Mouse (Mus musculus) gastrocnemius, adult 18-20 months (tissue): ENCODE results near the gene Itgb8. TPM values are rescaled to one million over a fixed set of nuclear protein-coding genes. Genes with fewer than 3 reads are reported as not detected.

Source experiments
- DNase-seq: peaks from one replicate; pipeline ENCODE4 v3.0.0; 2021; ENCODE audit warnings: low spot score
- total RNA-seq, 2 experiments: library from RNA; stranded (reverse); gene quantifications; 2 replicates each; pipeline ENCODE4 v1.2.3; 2021

The Itgb8 gene
- total RNA-seq, 2 experiments from 2014 or later = 0.32 to 0.50 TPM

DNA sequence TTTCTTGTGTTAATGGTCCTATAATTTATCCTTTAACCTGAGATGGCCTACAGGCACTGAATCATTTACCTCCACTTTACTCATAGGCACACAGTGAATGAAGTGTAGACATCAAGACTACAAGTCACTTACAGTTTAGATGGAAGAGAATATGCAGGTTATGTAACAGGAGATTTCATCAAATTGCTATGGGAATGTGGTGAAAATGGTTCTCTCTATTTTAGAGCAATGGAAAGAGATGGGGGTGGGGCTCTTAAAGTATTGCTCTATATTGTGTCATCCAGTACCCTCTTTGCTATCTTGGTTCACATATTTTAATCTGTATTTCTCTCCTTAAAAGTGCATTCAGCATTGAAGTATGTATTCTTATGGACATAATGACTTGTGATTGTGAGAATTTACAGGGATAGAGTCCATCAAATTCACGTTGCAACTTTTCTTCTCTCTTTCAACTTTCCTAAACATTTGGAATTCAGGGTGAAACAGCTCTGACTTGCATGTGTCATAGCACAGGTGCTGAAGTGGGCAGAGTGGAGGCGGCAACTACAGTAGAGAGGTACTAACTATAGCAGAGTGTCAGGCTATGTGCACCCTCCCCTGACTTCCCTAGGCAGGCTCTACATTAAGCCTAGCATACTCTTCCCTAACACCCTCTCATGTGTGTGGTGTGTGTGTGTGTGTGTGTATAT is 29.1 kb downstream of the Itgb8 start:
- no peak for DNase-seq

- DNase-seq = no peak
These were observed 31.2 kb downstream of the Itgb8 start for GRCm38 (mm10) chr12:119207464-119207801.

DNA sequence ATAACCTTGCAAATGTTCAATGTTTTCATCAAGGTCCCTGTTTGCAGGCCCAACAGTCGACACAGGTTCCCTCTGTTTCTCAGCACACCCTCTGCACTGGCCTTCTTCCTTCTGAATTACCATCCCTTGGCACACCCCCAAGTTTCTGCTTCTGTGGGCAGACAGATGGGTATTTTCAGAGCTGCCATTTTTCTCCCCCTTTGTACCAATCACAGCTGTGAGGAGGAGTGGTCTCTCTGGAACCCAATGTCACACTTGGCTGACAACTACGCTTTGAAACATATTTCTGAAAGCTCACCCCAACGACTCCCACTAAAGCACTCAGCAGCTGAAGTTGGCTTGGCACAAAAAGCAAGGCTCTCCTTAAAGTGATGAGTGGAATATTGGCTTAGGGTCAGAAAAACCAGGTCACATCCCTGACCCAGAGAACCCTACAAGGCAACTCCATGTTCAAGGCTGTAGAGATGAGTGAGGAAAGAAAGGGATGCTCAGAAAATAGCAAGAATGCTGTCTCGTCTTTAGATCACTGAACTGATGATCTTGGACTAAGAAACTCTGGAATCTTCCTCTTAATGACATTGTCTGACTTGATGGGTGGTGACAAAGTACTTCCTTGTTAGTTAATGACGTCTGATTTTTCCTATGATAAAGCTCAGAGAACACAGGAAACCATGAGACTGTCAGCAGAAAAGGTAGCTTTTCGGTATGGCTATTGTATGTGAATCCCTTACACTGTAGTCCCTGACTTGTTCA is 31.7 kb downstream of the Itgb8 start:
- DNase-seq = no peak

- no peak for DNase-seq
These were observed 34.2 kb downstream of the Itgb8 start for GRCm38 (mm10) chr12:119204411-119204810.

- no peak for DNase-seq
These were observed 35.8 kb downstream of the Itgb8 start for GRCm38 (mm10) chr12:119202766-119203165.

DNA sequence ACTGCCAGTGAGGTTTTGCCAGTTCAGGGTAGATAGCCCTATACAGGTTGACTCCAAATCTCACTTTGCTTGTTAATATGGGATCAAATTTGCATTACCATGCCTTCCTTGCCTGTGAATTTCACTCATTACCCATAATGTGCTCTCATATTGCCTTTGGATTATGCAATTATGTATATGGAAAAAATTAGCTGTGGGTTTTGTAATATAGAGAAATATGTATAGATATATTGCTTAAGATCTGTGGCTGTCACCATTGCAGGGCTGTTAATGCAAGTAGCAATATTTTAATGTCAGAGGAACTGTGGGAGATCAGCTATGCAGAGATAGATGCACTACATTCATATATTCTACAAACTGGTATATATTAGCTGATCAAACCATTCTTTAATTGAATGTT is 43.5 kb downstream of the Itgb8 start:
- DNase-seq = no peak

- no peak for DNase-seq
These were observed 48.8 kb downstream of the Itgb8 start for GRCm38 (mm10) chr12:119189814-119190213.

GRCm38 (mm10) chr12:119185441-119185840 is 53.2 kb downstream of the Itgb8 start:
- no peak for DNase-seq

DNA sequence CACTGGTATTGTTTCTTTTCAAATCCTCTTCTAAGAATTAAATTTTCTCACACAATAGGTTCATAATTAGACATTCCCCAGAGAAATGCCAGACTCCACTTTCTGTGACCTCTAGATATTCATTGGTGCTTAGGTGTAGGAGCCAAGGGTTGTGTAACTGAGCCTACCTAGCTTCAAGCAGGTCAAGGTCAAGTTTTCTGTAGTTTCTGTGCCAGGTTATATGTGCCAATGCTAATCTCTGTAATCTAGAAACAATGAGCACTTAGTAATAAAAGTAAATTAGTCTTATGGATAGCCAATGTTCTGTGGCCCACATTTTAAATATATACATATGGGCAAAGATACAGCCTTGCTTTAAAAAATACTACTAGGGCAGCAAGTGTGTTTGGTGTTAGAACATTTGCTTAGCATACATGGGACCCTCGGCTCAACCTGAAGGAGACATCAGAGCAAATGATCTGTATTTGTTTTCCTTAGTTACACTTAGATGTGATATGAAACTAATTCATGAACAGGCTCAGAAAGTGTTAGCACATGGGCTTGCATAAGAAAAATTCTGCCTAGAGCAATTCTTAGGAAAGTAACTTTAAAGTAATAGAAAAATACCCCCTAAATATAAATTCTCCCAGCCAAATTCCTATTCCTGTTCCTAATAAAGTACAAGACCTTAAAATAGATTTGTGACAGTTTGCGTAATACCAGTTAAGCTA is 56.2 kb downstream of the Itgb8 start:
- no peak for DNase-seq

DNA sequence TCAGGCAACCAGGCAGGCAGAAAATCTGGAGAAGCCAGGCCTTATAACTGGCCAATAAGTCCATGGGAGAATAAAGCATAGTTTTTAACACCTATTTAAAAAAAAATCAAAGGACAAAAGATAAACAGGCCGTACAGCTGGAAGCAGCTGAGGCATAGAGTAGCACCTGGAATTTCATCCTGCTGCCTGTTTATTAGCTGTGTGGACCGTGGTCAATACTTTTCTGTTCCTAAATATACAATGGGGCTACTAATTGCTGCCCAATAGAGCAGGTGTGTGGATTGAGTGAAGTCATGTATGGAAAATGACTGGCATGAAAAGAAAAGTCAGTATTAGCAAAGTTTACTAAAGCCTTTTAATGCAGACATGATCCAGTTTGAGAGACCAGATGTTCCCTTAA is 62.6 kb downstream of the Itgb8 start:
- DNase-seq = no peak

DNA sequence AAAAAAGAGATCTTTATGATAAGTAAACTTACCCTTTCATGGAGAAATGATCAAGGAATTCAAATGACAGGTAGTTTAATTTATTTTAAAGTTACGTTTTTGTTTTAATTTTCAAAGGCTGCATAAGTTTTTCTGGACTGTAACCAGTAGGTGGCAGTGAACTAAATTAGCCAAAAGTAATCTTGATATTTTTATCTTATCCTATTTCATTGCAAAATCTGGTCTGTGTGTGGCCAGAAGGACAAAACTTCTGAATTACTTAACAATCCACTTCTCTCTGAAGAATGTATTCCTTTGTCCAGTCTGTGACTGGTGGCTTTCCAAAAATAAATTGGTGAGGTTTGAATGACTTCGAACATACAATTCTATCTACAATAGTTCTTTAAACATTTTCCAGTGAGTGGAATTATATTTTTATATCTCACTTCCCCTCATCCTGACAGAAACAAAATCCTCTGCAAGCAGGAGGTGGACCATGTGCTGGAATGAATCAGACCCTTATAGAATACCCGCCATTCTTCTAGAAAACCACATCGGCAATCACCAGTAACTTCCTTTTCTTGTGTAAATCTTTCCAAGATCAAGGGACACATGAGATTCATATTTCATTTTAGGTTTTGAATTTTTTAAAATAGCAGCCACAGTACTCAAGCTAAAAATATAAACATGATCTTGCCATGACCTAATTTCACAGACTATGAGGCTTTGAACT is 68.6 kb downstream of the Itgb8 start:
- DNase-seq = no peak

- DNase-seq = no peak
These were observed 69.5 kb downstream of the Itgb8 start for GRCm38 (mm10) chr12:119169143-119169542.

DNA sequence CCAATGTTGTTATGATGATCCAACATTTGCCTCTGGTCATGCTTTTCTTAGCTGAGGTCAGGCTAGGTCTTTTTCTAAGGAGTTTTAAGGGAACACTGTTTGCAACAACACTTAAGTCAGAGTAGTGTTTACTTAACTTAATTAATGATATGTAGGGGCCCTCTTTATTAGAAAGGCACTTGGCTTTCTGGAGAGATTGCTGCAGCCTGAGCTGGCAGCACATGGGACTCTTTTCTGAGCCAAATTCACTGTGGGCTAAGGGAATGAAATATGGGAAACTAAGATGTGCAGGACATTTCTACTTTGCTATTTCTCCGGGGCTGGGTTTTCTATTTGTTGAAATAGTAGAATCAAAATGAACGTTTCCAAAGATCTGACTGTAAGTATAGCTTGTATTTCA is 73.5 kb downstream of the Itgb8 start:
- DNase-seq = no peak

GRCm38 (mm10) chr12:119164672-119165071 is 73.9 kb downstream of the Itgb8 start:
- no peak for DNase-seq

DNA sequence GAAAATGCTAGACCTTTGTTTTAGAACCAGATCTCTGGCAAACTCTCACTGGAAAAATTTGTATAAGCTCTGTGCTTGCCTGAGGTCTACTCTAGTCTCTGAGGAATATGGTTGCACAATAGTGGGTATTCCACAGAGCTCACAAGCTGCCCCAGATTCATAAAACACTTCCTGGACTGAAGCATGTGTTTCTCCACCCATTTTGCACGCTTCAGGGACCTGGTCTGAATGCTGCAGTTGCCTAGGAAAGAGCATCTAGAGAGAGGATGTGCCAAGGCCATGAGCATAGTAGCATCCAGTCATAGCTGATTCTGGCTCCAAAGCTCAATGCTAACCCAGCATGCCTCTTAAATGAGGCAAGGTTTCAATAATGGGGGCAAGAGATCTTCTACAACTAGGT is 74.4 kb downstream of the Itgb8 start:
- peak; percentile 60 for DNase-seq

GRCm38 (mm10) chr12:119160786-119161185 is 77.8 kb downstream of the Itgb8 start:
- no peak for DNase-seq

DNA sequence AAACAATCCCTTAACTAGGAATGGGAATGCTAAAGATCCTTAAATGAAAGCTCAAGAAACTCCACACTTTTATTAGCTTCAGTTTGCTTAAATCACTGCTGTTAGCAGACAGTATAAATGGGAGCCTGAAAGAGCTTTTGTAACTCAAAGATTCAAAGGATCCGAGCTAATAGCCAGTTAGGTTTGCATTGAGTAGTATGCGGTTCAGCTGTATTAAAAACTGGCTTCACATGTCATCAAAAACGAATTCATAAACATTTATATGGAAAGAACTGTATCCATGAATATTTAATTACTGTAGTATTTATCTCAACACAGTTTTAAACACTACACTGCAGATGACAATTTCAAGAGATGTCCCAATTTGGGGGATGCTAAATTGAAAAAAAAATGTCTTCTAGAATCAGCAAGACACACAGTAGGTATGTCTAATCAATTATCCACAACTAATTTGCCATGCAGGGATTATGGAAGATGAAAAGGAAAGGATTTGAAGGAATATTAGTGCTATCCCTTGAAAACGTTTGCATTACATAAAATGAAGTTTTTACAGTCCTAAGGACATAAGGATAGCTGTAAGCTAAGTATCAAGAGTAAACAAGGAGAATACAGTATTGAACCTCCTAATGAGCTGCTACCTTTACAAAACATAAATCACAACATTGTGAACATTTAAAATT is 79.2 kb downstream of the Itgb8 start:
- no peak for DNase-seq

GRCm38 (mm10) chr12:119157686-119158085 is 80.9 kb downstream of the Itgb8 start:
- DNase-seq = no peak

DNA sequence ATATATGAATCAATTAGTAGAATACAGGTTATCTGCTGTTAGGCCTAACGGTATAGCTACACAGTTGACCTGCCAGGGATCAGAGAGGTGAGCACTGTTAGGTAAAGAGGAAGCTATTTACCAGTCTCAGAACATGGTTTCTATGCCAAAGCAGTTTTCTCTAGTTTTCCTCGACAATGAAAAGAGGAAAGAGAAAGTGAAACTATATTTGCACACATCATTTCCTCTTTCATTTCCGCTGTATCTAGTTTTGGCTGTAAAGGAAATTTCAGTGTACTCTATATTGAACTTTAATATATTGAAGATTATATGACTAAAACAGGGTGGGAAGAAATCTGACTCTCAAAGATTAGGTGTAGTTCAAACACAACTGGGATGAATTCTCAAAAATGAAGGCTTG is 81.5 kb downstream of the Itgb8 start:
- DNase-seq = no peak

DNA sequence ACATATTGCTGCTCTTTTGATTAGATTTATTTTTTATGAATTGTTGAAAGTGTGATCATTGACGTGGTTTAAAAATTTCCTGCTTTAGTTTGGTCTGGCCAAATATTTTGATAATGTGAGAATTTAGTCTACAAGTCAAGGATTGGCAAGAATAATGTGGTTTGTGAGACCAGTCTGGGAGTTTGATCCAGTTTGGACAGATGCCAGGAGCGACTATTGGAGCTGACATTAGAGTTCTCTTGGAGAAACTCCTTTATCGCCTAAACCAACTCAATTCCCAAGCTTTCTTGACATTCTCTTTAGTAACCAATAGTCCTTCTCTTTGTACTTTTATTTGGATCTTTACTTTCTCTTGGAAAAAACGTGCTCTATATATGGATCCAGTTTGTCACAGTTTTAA is 83.0 kb downstream of the Itgb8 start:
- peak; percentile 29 for DNase-seq

DNA sequence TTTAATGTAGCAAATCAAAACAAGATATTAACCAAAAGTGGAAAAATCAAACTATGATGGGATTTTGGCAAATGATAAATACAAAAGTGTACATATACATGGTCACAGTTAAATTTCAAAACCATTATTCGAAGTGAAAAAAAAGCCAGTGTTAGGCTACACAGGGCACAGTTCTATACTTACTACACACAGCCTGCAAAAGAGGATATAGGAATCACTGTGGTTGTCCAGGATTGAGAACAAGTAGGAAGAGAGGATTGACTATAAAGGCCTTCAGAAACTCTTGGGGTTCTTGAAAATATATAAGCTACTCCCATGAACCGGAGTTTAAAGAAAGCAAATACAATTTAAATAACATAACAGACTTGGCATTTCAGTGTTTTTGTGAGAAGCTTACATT is 87.6 kb downstream of the Itgb8 start:
- DNase-seq = no peak
